Mouse (Mus musculus) left cerebral cortex, adult 9 months (tissue): ENCODE measurements around the gene Tacc3.

Experiments used
- DNase-seq, 2 experiments: peaks; one replicate each; pipeline ENCODE4 v3.0.0; 2022; ENCODE audit warnings: low spot score in 2 of 2

The Tacc3 gene

GRCm38 (mm10) chr5:33694848-33695717, 37.2 kb downstream of the Tacc3 start:
- DNase-seq: peak in 1 of 2 experiments; percentile 30

GRCm38 (mm10) chr5:33695718-33696121, 37.8 kb downstream of the Tacc3 start:
- DNase-seq: no peak

- no peak for DNase-seq
These were observed 38.5 kb downstream of the Tacc3 start for GRCm38 (mm10) chr5:33696430-33696829.

GRCm38 (mm10) chr5:33697534-33697933, 39.6 kb downstream of the Tacc3 start:
- DNase-seq: no peak

- peak in 1 of 2 experiments; percentile 42 for DNase-seq
These were observed 40.1 kb downstream of the Tacc3 start for GRCm38 (mm10) chr5:33697947-33698512.

GRCm38 (mm10) chr5:33698669-33699068, 40.7 kb downstream of the Tacc3 start:
- no peak for DNase-seq

GRCm38 (mm10) chr5:33700010-33700409, 42.1 kb downstream of the Tacc3 start:
- DNase-seq: no peak

GRCm38 (mm10) chr5:33701832-33702231, 43.9 kb downstream of the Tacc3 start:
- no peak for DNase-seq

- DNase-seq: no peak
These were observed 46.1 kb downstream of the Tacc3 start for GRCm38 (mm10) chr5:33703999-33704398.

- peak in 1 of 2 experiments; percentile 35 for DNase-seq
These were observed 47.1 kb downstream of the Tacc3 start for GRCm38 (mm10) chr5:33704945-33705611.

- no peak for DNase-seq
These were observed 47.9 kb downstream of the Tacc3 start for GRCm38 (mm10) chr5:33705612-33706349.

GRCm38 (mm10) chr5:33706350-33706629, 48.4 kb downstream of the Tacc3 start:
- DNase-seq: no peak

- no peak for DNase-seq
These were observed 49.2 kb downstream of the Tacc3 start for GRCm38 (mm10) chr5:33707163-33707562.

- no peak for DNase-seq
These were observed 51.1 kb downstream of the Tacc3 start for GRCm38 (mm10) chr5:33709037-33709436.

- DNase-seq: no peak
These were observed 54.6 kb downstream of the Tacc3 start for GRCm38 (mm10) chr5:33712550-33712949.

- DNase-seq: no peak
These were observed 57.3 kb downstream of the Tacc3 start for GRCm38 (mm10) chr5:33715182-33715581.

GRCm38 (mm10) chr5:33716467-33716866, 58.5 kb downstream of the Tacc3 start:
- no peak for DNase-seq

GRCm38 (mm10) chr5:33718460-33718859, 60.5 kb downstream of the Tacc3 start:
- DNase-seq: no peak

- DNase-seq: no peak
These were observed 63.0 kb downstream of the Tacc3 start for GRCm38 (mm10) chr5:33720852-33721490.

- DNase-seq: no peak
These were observed 63.8 kb downstream of the Tacc3 start, which contains the start of gene Fgfr3 for GRCm38 (mm10) chr5:33721541-33722265. Gene Fgfr3 (plus strand): TSS chr5:33721674.
